15 mouse cellular contexts compared by ENCODE assay signal in the genomic region with DNA sequence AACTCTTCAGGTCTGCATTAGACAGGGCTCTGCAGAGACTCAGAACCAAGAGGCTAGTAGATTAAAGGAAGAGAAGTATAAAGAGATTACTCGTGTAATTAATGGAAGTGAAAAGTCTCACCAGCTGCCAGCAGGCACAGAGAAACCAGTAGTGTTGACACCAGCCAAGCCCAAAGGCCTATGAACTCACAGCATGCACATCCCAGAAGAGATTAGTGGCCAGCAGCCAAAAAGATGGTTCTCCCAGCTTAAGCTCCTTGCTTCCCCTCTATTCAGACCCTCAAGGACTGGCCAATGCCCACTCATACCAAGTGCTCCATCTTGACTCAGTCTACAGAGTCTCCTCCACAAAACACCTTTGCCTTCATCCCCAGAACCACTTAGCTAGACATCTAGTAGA.
A peak's percentile ranks its signal among the peaks of the same experiment; 100 is the strongest.
DNase-seq lines count a peak whose midpoint lies in the region; ATAC-seq and TF ChIP-seq lines count a peak whose summit lies in the region.
"Had no signal": no experiment of that assay in that cellular context is flagged by ENCODE, and none has a peak within 500 bp of the region (broad histone marks: within the 10 kb centered on the region; RNA-seq: fewer than 3 reads in every experiment).

No protein-coding gene starts in this region.

- no peak overlapping the region for H3K4me2 ChIP-seq in forebrain, embryonic 14.5 days (ENCODE audit: low read length)
- H3K4me2 ChIP-seq in forebrain, postnatal 0 days (ENCODE audit: low read depth) = no peak overlapping the region
- no peak overlapping the region for H3K4me2 ChIP-seq in kidney, embryonic 15.5 days

- H3K9me3 ChIP-seq in forebrain, embryonic 14.5 days (replicated peaks; ENCODE audit: control insufficient read depth, low read length) = no peaks in the 10 kb centered on the region
- no peaks in the 10 kb centered on the region for H3K9me3 ChIP-seq in forebrain, postnatal 0 days (ENCODE audit: low read length)
- H3K9me3 ChIP-seq in kidney, embryonic 15.5 days (replicated peaks) = no peaks in the 10 kb centered on the region

- ATAC-seq in forebrain, embryonic 14.5 days = no peak
- no peak for ATAC-seq in forebrain, postnatal 0 days
- no peak for ATAC-seq in kidney, embryonic 15.5 days (replicated peaks; ENCODE audit: low FRiP score)
- ATAC-seq: intestine, embryonic 16.5 days had no signal

- no peaks in the 10 kb centered on the region for H3K36me3 ChIP-seq in forebrain, embryonic 14.5 days (ENCODE audit: control insufficient read depth, insufficient read depth, low read length)
- H3K36me3 ChIP-seq in forebrain, postnatal 0 days (ENCODE audit: insufficient read depth) = no peaks in the 10 kb centered on the region
- H3K36me3 ChIP-seq in kidney, embryonic 15.5 days = no peaks in the 10 kb centered on the region

- no peak overlapping the region for H3K9ac ChIP-seq in forebrain, embryonic 14.5 days (ENCODE audit: low read length)
- H3K9ac ChIP-seq in forebrain, postnatal 0 days = no peak overlapping the region
- H3K9ac ChIP-seq in kidney, embryonic 15.5 days = no peak overlapping the region

- no peak overlapping the region for H3K4me3 ChIP-seq in forebrain, embryonic 14.5 days (ENCODE audit: low read depth, low read length)
- no peak overlapping the region for H3K4me3 ChIP-seq in forebrain, postnatal 0 days (ENCODE audit: low read depth, low read length)
- H3K4me3 ChIP-seq in kidney, embryonic 15.5 days (replicated peaks) = no peak overlapping the region

- peak overlapping the region; percentile 48; the same call in 1 of the 2 replicates for H3K27ac ChIP-seq in forebrain, embryonic 14.5 days (ENCODE audit: low read depth, low read length)
- H3K27ac ChIP-seq in forebrain, postnatal 0 days (ENCODE audit: low read depth, low read length) = no peak overlapping the region
- peak overlapping the region; percentile 37 for H3K27ac ChIP-seq in kidney, embryonic 15.5 days

- TF ChIP-seq CTCF in forebrain, postnatal 0 days (IDR thresholded peaks at IDR 0.05; ENCODE audit: low read depth) = no peak

- 27% methylated on average over 1 of the region's 1 CpGs for WGBS in forebrain, embryonic 14.5 days
- 30% methylated on average over 1 of the region's 1 CpGs for WGBS in forebrain, postnatal 0 days
- 71% methylated on average over 1 of the region's 1 CpGs for WGBS in kidney, embryonic 15.5 days

- no peaks in the 10 kb centered on the region for H3K27me3 ChIP-seq in forebrain, embryonic 14.5 days (replicated peaks; ENCODE audit: control insufficient read depth, insufficient read depth, low read length)
- no peaks in the 10 kb centered on the region for H3K27me3 ChIP-seq in forebrain, postnatal 0 days (ENCODE audit: insufficient read depth, low read length)
- no peaks in the 10 kb centered on the region for H3K27me3 ChIP-seq in kidney, embryonic 15.5 days

- no peak for DNase-seq in forebrain, embryonic 14.5 days (ENCODE audit: low spot score)
- DNase-seq in forebrain, postnatal 0 days = no peak
- DNase-seq in kidney, adult 9 months = no peak
- DNase-seq in retina, postnatal 1 day = peak; percentile 88
- no peak for DNase-seq in retina, embryonic 14.5 days (ENCODE audit: low spot score)
- peak; percentile 61 for DNase-seq in retina, postnatal 7 days (ENCODE audit: low read depth, low spot score)
- DNase-seq in gastrocnemius, adult 8-10 months (ENCODE audit: low spot score in 2 of 2) = no peak
- DNase-seq: adrenal gland, adult 8-10 months; cerebellum, adult 9-11 months; gastrocnemius, postnatal 14 days; heart, postnatal 14 days; kidney, postnatal 36 days; spleen, adult 18-20 months had no signal

- H3K4me1 ChIP-seq in forebrain, embryonic 14.5 days (ENCODE audit: control insufficient read depth, insufficient read depth, low read length) = peaks cover 26% of the 10 kb centered on the region
- peaks cover 20% of the 10 kb centered on the region; the same call in 1 of the 2 replicates for H3K4me1 ChIP-seq in forebrain, postnatal 0 days (ENCODE audit: insufficient read depth)
- peaks cover 59% of the 10 kb centered on the region for H3K4me1 ChIP-seq in kidney, embryonic 15.5 days

Comparison
In these comparisons a context has a peak if more than half of its experiments do, and no peak if none do; other contexts are left out.
1. DNase-seq: peak in retina, postnatal 1 day (single experiment) and retina, postnatal 7 days (single experiment); none in forebrain, embryonic 14.5 days (single experiment), forebrain, postnatal 0 days (single experiment), kidney, adult 9 months (single experiment), retina, embryonic 14.5 days (single experiment) and gastrocnemius, adult 8-10 months (0 of 2).